Mouse (Mus musculus) cerebellum, adult 2 months (tissue): ENCODE data around the gene Acaca.

ENCODE experiments used
- CTCF ChIP-seq: fragments of 200-500 bp; IDR thresholded peaks from 2 replicates; pipeline ENCODE4 v1.5.1; 2011; ENCODE audit warnings: low read depth, mild to moderate bottlenecking, control low read depth, low read length, moderate library complexity, borderline replicate concordance; ENCODE audit not compliant: insufficient read depth
- POLR2A ChIP-seq: fragments of 200-500 bp; IDR thresholded peaks from 2 replicates; pipeline ENCODE4 v1.6.1; 2011; ENCODE audit warnings: low read length, control low read depth, borderline replicate concordance; ENCODE audit not compliant: insufficient read depth

DNA sequence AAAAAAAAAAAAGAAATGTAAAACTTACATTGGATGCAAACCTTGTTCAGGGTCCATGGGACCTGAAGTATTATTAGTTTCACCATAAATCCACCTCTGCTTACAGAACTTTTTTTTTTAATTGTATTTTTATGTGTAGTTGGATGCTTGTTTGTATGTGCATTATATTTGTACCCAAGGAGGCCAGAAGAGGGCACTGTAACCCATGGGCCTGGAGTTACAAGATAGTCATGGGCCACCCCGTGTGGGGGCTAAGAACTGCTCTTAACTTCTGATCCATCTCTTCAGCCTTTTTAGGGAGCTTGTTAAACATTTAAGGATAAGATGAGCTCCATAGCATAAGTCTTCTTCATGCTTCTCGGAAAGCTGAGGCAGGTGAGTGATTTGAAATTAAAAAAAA is 21.4 kb downstream of the Acaca start:
- no peak for TF ChIP-seq CTCF
- no peak for TF ChIP-seq POLR2A
